Mouse (Mus musculus): ENCODE results near the gene Olfr458. TPM values are rescaled to one million over a fixed set of nuclear protein-coding genes. Genes with fewer than 3 reads are reported as not detected.

Gene Olfr458
- polyA plus RNA-seq, 1 experiment from 2014 or later = not detected

DNA sequence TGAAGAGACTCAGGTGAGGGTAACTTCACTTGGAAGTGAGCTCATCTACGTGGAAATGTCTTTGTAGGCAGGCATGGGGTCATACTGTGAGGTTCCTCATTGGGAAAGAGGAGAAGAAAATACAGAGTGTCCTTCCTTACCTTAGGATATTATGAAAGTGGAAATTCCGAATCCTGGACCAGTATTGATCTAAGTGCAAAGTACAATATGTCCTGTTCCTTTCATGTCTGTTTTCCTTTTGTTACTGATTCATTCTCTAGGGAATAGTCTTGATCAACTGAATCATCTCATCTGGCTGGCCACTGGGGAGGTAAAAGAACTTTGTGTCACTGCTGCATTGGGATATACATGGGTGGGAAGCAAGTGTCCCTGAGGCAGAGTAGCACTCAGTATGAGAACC is 29.5 kb downstream of the Olfr458 start:
- H3K36me3 ChIP-seq = no peaks in the 10 kb centered on the region
- ATAC-seq (ENCODE audit: low read depth) = no peak
- no peak overlapping the region for H3K9ac ChIP-seq
- 75% methylated on average over 2 of the region's 2 CpGs for WGBS
- no peaks in the 10 kb centered on the region for H3K9me3 ChIP-seq
- no peak overlapping the region for H3K4me3 ChIP-seq
- no peak overlapping the region for H3K4me2 ChIP-seq
- H3K27ac ChIP-seq (replicated peaks) = no peak overlapping the region
- no peaks in the 10 kb centered on the region for H3K27me3 ChIP-seq
- no peaks in the 10 kb centered on the region for H3K4me1 ChIP-seq (replicated peaks)

DNA sequence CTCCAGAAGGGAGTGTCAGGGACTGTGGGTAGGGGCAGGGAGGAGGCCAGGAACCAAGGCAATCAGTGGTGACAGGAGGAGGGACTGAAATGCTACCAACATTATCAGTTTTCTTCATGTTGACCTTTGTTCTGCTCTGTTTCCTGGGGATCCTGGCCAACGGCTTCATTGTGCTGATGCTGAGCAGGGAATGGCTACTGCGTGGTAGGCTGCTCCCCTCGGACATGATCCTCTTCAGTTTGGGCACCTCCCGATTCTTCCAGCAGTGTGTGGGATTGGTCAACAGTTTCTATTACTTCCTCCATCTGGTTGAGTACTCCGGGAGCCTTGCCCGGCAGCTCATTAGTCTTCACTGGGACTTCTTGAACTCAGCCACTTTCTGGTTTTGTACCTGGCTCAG is 30.6 kb downstream of the Olfr458 start, which contains the start of gene Tas2r126:
Tas2r126 (plus strand) TSS at position 90 of the 400 bp plus-strand sequence.
- Histone ChIP-seq H3K27ac (replicated peaks) (no peak within 1 kb of the TSS), H3K9me3 (no peaks in the 10 kb centered on the region), H3K36me3 (no peaks in the 10 kb centered on the region), H3K4me2 (no peak within 1 kb of the TSS), H3K27me3 (no peaks in the 10 kb centered on the region), H3K4me1 (replicated peaks) (no peaks in the 10 kb centered on the region), H3K9ac (no peak within 1 kb of the TSS), H3K4me3 (no peak within 1 kb of the TSS)
- 89% methylated on average over 6 of the region's 6 CpGs for WGBS
- no peak for ATAC-seq (ENCODE audit: low read depth)

DNA sequence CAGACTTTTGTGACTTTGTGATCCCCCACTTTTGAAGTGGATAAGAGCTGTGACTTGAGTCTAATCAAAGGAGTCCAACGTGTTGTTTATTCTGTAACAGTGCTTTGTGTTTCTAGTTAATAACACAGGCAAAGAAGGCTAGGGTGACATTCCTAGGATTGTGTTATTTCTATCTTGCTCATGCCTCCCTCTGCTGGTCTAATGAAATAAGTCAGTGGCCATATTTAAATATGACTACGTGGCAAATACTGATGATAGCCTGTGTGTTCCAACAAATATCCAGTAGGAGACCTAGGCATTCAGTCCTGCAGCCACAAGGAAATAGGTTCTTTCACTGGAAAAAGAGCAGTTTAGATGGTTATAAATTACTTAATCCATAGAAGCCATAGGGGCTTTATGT is 31.4 kb downstream of the Olfr458 start:
- ATAC-seq (ENCODE audit: low read depth) = no peak
- Histone ChIP-seq H3K27me3 (no peaks in the 10 kb centered on the region), H3K27ac (replicated peaks) (no peak overlapping the region), H3K4me1 (replicated peaks) (no peaks in the 10 kb centered on the region), H3K36me3 (no peaks in the 10 kb centered on the region), H3K9me3 (no peaks in the 10 kb centered on the region), H3K9ac (no peak overlapping the region), H3K4me2 (no peak overlapping the region), H3K4me3 (no peak overlapping the region)
- 74% methylated on average over 2 of the region's 2 CpGs for WGBS

DNA sequence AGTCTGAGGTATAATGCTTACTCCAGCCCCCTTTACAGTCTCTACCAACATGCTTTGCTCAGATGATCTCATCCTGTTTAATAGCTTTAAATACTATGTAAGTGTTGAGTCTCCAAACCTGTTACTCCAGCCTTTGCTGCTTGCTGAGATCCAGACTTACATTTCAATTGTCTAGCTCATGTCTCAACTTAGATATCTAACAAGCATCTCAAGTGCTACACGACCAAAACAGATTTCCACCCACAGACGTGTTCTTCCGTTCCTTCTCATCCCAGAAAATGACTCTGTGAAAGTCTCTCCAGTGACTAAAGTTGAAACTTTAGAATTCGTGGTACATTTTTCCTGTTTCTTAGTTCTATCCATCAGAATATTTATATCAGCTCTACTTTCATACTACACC is 38.7 kb downstream of the Olfr458 start:
- H3K4me2 ChIP-seq = no peak overlapping the region
- no peak overlapping the region for H3K27ac ChIP-seq (replicated peaks)
- H3K4me1 ChIP-seq (replicated peaks) = no peaks in the 10 kb centered on the region
- WGBS = 91% methylated on average over 4 of the region's 4 CpGs
- H3K4me3 ChIP-seq = no peak overlapping the region
- H3K9me3 ChIP-seq = no peaks in the 10 kb centered on the region
- no peak for ATAC-seq (ENCODE audit: low read depth)
- H3K36me3 ChIP-seq = no peaks in the 10 kb centered on the region
- H3K9ac ChIP-seq = no peak overlapping the region
- H3K27me3 ChIP-seq = no peaks in the 10 kb centered on the region

DNA sequence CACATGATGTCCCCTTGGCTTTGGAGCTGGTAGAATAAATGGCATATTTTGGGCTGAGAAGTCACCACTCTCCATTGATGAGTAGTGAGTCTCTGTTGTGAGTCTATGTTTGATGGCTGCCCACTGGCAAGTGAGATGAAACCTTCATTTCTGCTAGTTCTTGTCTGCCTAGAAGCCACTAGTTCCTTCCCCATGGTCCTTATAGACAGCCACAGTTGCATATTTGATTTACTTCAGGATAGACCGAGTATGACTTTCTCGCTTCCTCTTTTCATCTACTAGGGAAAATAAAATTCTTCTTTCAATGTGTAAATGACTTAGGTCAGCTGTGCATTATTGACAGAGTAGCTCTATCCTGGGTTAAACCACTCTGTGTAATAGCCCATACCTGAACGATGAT is 40.5 kb downstream of the Olfr458 start:
- Histone ChIP-seq H3K36me3 (no peaks in the 10 kb centered on the region), H3K4me2 (no peak overlapping the region), H3K27ac (replicated peaks) (no peak overlapping the region), H3K4me3 (no peak overlapping the region), H3K9ac (no peak overlapping the region), H3K27me3 (no peaks in the 10 kb centered on the region), H3K4me1 (replicated peaks) (no peaks in the 10 kb centered on the region), H3K9me3 (no peaks in the 10 kb centered on the region)
- ATAC-seq (ENCODE audit: low read depth) = no peak
- 92% methylated on average over 3 of the region's 3 CpGs for WGBS

DNA sequence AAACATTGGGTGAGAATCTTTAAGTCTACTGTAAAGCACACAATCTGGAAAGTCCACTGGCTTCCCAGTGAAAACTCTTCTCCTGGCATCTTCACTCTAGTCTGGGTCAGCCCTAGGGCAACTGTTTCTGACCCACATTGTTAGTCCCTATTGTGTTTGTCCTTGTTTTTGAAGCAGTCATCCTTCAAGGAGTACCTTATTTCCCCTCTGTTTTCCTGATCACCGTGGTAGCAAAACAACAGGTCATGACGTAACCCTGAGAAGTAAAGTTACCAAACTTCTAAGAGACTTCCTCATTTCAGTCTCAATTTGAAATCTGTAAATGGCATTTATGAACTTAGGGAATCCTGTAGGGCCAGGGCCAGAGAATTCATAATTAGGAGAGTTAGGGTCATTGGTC is 43.6 kb downstream of the Olfr458 start:
- WGBS = 74% methylated on average over 2 of the region's 2 CpGs
- no peak for ATAC-seq (ENCODE audit: low read depth)
- Histone ChIP-seq H3K27me3 (no peaks in the 10 kb centered on the region), H3K27ac (replicated peaks) (no peak overlapping the region), H3K4me3 (no peak overlapping the region), H3K9ac (no peak overlapping the region), H3K4me2 (no peak overlapping the region), H3K4me1 (replicated peaks) (no peaks in the 10 kb centered on the region), H3K9me3 (no peaks in the 10 kb centered on the region), H3K36me3 (no peaks in the 10 kb centered on the region)

DNA sequence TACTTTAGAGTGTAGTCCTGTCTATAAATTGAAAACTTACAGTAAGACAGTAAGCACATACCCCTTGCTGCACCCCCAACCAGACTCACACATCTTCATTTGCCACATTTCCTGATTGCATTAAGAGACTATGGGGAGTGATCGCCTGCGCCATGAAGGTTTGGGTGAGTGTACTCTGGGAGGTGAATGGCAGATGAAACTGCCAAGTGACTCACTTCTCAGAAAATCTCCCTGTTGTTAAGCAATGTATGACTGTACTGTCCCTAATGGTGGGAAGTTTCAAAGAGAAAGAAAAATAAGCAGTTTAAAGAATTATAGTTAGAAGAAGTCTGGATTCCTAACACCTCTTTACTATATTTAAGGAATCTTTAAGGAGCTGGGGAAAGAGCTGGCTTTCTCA is 45.6 kb downstream of the Olfr458 start:
- H3K4me2 ChIP-seq = no peak overlapping the region
- no peak overlapping the region for H3K4me3 ChIP-seq
- WGBS = 100% methylated on average over 2 of the region's 2 CpGs
- no peak for ATAC-seq (ENCODE audit: low read depth)
- H3K27me3 ChIP-seq = no peaks in the 10 kb centered on the region
- H3K27ac ChIP-seq (replicated peaks) = no peak overlapping the region
- no peaks in the 10 kb centered on the region for H3K4me1 ChIP-seq (replicated peaks)
- no peaks in the 10 kb centered on the region for H3K9me3 ChIP-seq
- H3K36me3 ChIP-seq = no peaks in the 10 kb centered on the region
- H3K9ac ChIP-seq = no peak overlapping the region

Other genes with a start within 250 kb of the Olfr458 start
- not detected in 2 replicates for gene Tas2r144, start 249.9 kb downstream of the Olfr458 start, polyA plus RNA-seq (2015; fragmentation: Nextera tagmentation; extraction: Ambion mirVana)
- 17.7 and 17.8 TPM in 2 replicates for gene Gstk1, start 219.3 kb downstream of the Olfr458 start, polyA plus RNA-seq (2015; fragmentation: Nextera tagmentation; extraction: Ambion mirVana)
- gene Tmem139, start 203.2 kb downstream of the Olfr458 start, polyA plus RNA-seq (2015; fragmentation: Nextera tagmentation; extraction: Ambion mirVana) = 0.26 and 0.28 TPM in 2 replicates
- 39.1 and 45.5 TPM in 2 replicates for gene Casp2, start 200.2 kb downstream of the Olfr458 start, polyA plus RNA-seq (2015; fragmentation: Nextera tagmentation; extraction: Ambion mirVana)
- gene Clcn1, start 178.5 kb downstream of the Olfr458 start, polyA plus RNA-seq (2015; fragmentation: Nextera tagmentation; extraction: Ambion mirVana) = 1.7 and 2.0 TPM in 2 replicates
- 7.4 and 8.1 TPM in 2 replicates for gene Fam131b, start 140.6 kb downstream of the Olfr458 start, polyA plus RNA-seq (2015; fragmentation: Nextera tagmentation; extraction: Ambion mirVana)
- gene Zyx, start 115.6 kb downstream of the Olfr458 start, polyA plus RNA-seq (2015; fragmentation: Nextera tagmentation; extraction: Ambion mirVana) = 56.4 and 56.5 TPM in 2 replicates
- 0.24 and 0.61 TPM in 2 replicates for gene Epha1, start 91.9 kb downstream of the Olfr458 start, polyA plus RNA-seq (2015; fragmentation: Nextera tagmentation; extraction: Ambion mirVana)
- not detected in 2 replicates for gene Tas2r143, start 65.0 kb downstream of the Olfr458 start, polyA plus RNA-seq (2015; fragmentation: Nextera tagmentation; extraction: Ambion mirVana)
- not detected in 2 replicates for gene Tas2r135, start 59.8 kb downstream of the Olfr458 start, polyA plus RNA-seq (2015; fragmentation: Nextera tagmentation; extraction: Ambion mirVana)
- not detected in 2 replicates for gene Tas2r126, start 30.7 kb downstream of the Olfr458 start, polyA plus RNA-seq (2015; fragmentation: Nextera tagmentation; extraction: Ambion mirVana)
- gene Olfr457, start 11.1 kb upstream of the Olfr458 start, polyA plus RNA-seq (2015; fragmentation: Nextera tagmentation; extraction: Ambion mirVana) = not detected in 2 replicates
- gene Olfr456, start 22.0 kb upstream of the Olfr458 start, polyA plus RNA-seq (2015; fragmentation: Nextera tagmentation; extraction: Ambion mirVana) = not detected in 2 replicates
- gene Olfr455, start 82.4 kb upstream of the Olfr458 start, polyA plus RNA-seq (2015; fragmentation: Nextera tagmentation; extraction: Ambion mirVana) = not detected in 2 replicates
- not detected in 2 replicates for gene Tcaf3, start 132.5 kb upstream of the Olfr458 start, polyA plus RNA-seq (2015; fragmentation: Nextera tagmentation; extraction: Ambion mirVana)
- gene Tcaf2, start 180.1 kb upstream of the Olfr458 start, polyA plus RNA-seq (2015; fragmentation: Nextera tagmentation; extraction: Ambion mirVana) = 2.6 and 3.0 TPM in 2 replicates
- 203 and 209 TPM in 2 replicates for gene Tcaf1, start 244.9 kb upstream of the Olfr458 start, polyA plus RNA-seq (2015; fragmentation: Nextera tagmentation; extraction: Ambion mirVana)

Measured in neural tube, embryonic 13.5 days (tissue).